Mouse (Mus musculus) CH12.LX (cell line): ENCODE results near the gene Siah3.

ENCODE experiments used
- CHD1 ChIP-seq: IDR thresholded peaks from 2 replicates; pipeline ENCODE4 v1.6.1; 2012; ENCODE audit warnings: low read depth, low read length, improper control_type of control experiment, inconsistent platforms
- CTCF ChIP-seq, 2 experiments: IDR thresholded peaks in 1 of 2; conservative IDR thresholded peaks in 1 of 2; 2 replicates each; pipeline ENCODE4 v1.5.1; 2011 to 2012; ENCODE audit warnings: low read depth in 2 of 2, low read length in 2 of 2, improper control_type of control experiment in 1 of 2, inconsistent platforms in 1 of 2, mild to moderate bottlenecking in 1 of 2, moderate library complexity in 1 of 2
- EP300 ChIP-seq: IDR thresholded peaks from 2 replicates; pipeline ENCODE4 v1.6.1; 2011; ENCODE audit warnings: low read length, improper control_type of control experiment
- POLR2A ChIP-seq: IDR thresholded peaks from 2 replicates; pipeline ENCODE4 v1.6.1; 2011; ENCODE audit warnings: low read depth, mild to moderate bottlenecking, improper control_type of control experiment, low read length
- POLR2AphosphoS2 ChIP-seq: IDR thresholded peaks from 2 replicates; pipeline ENCODE4 v1.6.1; 2011; ENCODE audit warnings: low read depth, low read length, improper control_type of control experiment
- UBTF ChIP-seq: IDR thresholded peaks from 2 replicates; pipeline ENCODE4 v1.6.1; 2012; ENCODE audit warnings: low read depth, mild to moderate bottlenecking, inconsistent platforms, low read length, improper control_type of control experiment, moderate library complexity
- USF1 ChIP-seq: IDR thresholded peaks from 2 replicates; pipeline ENCODE4 v1.6.1; 2014; ENCODE audit warnings: low read depth, mild to moderate bottlenecking, inconsistent platforms, low read length, improper control_type of control experiment
- ZNF384 ChIP-seq: IDR thresholded peaks from 2 replicates; pipeline ENCODE4 v1.6.1; 2012; ENCODE audit warnings: low read depth, low read length, improper control_type of control experiment, inconsistent platforms

- TF ChIP-seq EP300 (no peak), POLR2A (no peak), ZNF384 (no peak), CTCF (conservative IDR thresholded peaks at IDR 0.05 in 1 of 2, IDR thresholded peaks at IDR 0.05 in 1 of 2; ENCODE audit: low read depth in 2 of 2, low read length in 2 of 2) (no peak), UBTF (no peak), CHD1 (no peak), USF1 (no peak), POLR2AphosphoS2 (no peak)
Observed at GRCm38 (mm10) chr14:75493555-75494194, 37.9 kb downstream of the Siah3 start.
